Mouse (Mus musculus) myocyte (in vitro differentiated cells): ENCODE measurements around the gene Nr2c1. TPM values are rescaled to one million over a fixed set of nuclear protein-coding genes. Genes with fewer than 3 reads are reported as not detected.
A peak's percentile ranks its signal among the peaks of the same experiment; 100 is the strongest.

Source experiments
- H3K27me3 ChIP-seq: one replicate; pipeline ENCODE4 v1.6.1; 2011; ENCODE audit not compliant: control insufficient read depth, insufficient read depth, insufficient read length
- H3K36me3 ChIP-seq: one replicate; pipeline ENCODE4 v1.6.1; 2011; ENCODE audit not compliant: control insufficient read depth, insufficient read depth
- H3K4me2 ChIP-seq: one replicate; pipeline ENCODE4 v1.6.1; 2011; ENCODE audit warnings: low read depth, control low read depth
- H3K4me3 ChIP-seq: one replicate; pipeline ENCODE4 v1.5.1; 2011; ENCODE audit warnings: mild to moderate bottlenecking, control low read depth, moderate library complexity
- H3K79me2 ChIP-seq: one replicate; pipeline ENCODE4 v1.6.1; 2011; ENCODE audit not compliant: control insufficient read depth, insufficient read depth
- H3ac ChIP-seq: one replicate; pipeline ENCODE4 v1.6.1; 2011; ENCODE audit not compliant: control insufficient read depth, insufficient read length
- CEBPB ChIP-seq: IDR thresholded peaks from 2 replicates; pipeline ENCODE4 v1.6.1; 2011; ENCODE audit warnings: mild to moderate bottlenecking, moderate library complexity; ENCODE audit not compliant: poor library complexity, insufficient read depth, severe bottlenecking
- E2F4 ChIP-seq: IDR thresholded peaks from one replicate; pipeline ENCODE4 v1.6.1; 2011; ENCODE audit warnings: mild to moderate bottlenecking, control low read depth, moderate library complexity; ENCODE audit not compliant: insufficient read depth
- MAX ChIP-seq: IDR thresholded peaks from one replicate; pipeline ENCODE4 v1.6.1; 2011; ENCODE audit warnings: low read depth, mild to moderate bottlenecking, control low read depth
- MYOD1 ChIP-seq, 3 experiments: IDR thresholded peaks; one replicate each; pipeline ENCODE4 v1.6.1; 2011; ENCODE audit warnings: control low read depth in 2 of 3, low read depth in 2 of 3, mild to moderate bottlenecking in 2 of 3, moderate library complexity in 1 of 3; ENCODE audit not compliant: insufficient read length in 2 of 3, control insufficient read depth in 1 of 3
- MYOG ChIP-seq, 3 experiments: IDR thresholded peaks; one replicate each; pipeline ENCODE4 v1.6.1; 2011; ENCODE audit warnings: control low read depth in 2 of 3, low read depth in 2 of 3, mild to moderate bottlenecking in 2 of 3; ENCODE audit not compliant: insufficient read length in 2 of 3, control insufficient read depth in 1 of 3, insufficient read depth in 1 of 3
- POLR2A ChIP-seq: IDR thresholded peaks from one replicate; pipeline ENCODE4 v1.6.1; 2011; ENCODE audit warnings: low read depth, mild to moderate bottlenecking, control low read depth, moderate library complexity; ENCODE audit not compliant: insufficient read length
- POLR2AphosphoS2 ChIP-seq: IDR thresholded peaks from one replicate; pipeline ENCODE4 v1.6.1; 2011; ENCODE audit warnings: low read depth, control low read depth; ENCODE audit not compliant: insufficient read length
- REST ChIP-seq: IDR thresholded peaks from one replicate; pipeline ENCODE4 v1.6.1; 2011; ENCODE audit warnings: mild to moderate bottlenecking, control low read depth, moderate library complexity; ENCODE audit not compliant: insufficient read depth, insufficient read length
- SRF ChIP-seq: IDR thresholded peaks from one replicate; pipeline ENCODE4 v1.6.1; 2011; ENCODE audit warnings: low read depth; ENCODE audit not compliant: control insufficient read depth, insufficient read length
- TCF12 ChIP-seq: IDR thresholded peaks from one replicate; pipeline ENCODE4 v1.6.1; 2011; ENCODE audit warnings: mild to moderate bottlenecking, control low read depth; ENCODE audit not compliant: poor library complexity, insufficient read depth, severe bottlenecking
- TCF3 ChIP-seq: IDR thresholded peaks from one replicate; pipeline ENCODE4 v1.6.1; 2011; ENCODE audit warnings: low read depth, control low read depth; ENCODE audit not compliant: insufficient read length
- USF1 ChIP-seq: IDR thresholded peaks from one replicate; pipeline ENCODE4 v1.6.1; 2011; ENCODE audit warnings: low read depth, mild to moderate bottlenecking, control low read depth, moderate library complexity
- polyA plus RNA-seq: library from polyadenylated mRNA; unstranded; fragments of >200 nt; fragmentation: generic; extraction: Trizol; gene quantifications from one replicate; pipeline ENCODE4 v1.2.1, GENCODE M21; 2012; ENCODE audit warnings: missing spikeins

The Nr2c1 gene
- polyA plus RNA-seq, 1 experiment: 8.4 TPM

DNA sequence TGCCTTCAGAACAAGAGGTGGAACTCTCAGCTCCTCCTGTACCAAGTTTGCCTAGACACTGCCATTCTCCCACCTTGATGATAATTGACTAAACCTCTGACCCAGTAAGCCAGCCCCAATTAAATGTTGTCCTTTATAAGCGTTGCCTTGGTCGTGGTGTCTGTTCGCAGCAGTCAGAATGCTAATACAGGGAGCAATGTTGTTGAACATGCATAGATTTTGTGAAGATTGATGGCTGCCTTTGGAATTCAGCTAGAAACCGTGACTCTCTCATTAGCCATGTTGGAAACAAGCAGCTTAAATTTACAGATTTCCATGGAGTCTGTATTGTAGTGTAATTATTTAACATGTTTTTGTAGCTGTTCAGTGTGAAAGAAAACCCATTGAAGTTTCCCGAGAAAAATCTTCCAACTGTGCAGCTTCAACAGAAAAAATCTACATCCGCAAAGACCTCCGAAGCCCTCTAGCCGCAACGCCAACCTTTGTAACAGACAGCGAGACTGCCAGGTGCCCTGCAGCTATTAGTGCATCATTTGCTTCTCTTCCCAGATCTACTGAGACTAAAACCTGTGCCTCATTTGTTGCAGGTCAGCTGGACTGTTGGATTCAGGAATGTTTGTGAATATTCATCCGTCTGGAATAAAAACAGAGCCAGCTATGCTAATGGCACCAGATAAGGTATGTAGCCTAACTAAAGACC, 19.4 kb downstream of the Nr2c1 start:
- H3K36me3 ChIP-seq: peaks cover 49% of the 10 kb centered on the region
- no peak overlapping the region for H3K4me2 ChIP-seq
- TF ChIP-seq TCF3: no peak
- no peak for TF ChIP-seq MYOG (IDR thresholded peaks at IDR 0.05; ENCODE audit: control insufficient read depth in 1 of 3, insufficient read depth in 1 of 3, insufficient read length in 2 of 3, low read depth in 2 of 3)
- TF ChIP-seq POLR2AphosphoS2: no peak
- no peak for TF ChIP-seq MAX
- no peak for TF ChIP-seq MYOD1 (IDR thresholded peaks at IDR 0.05; ENCODE audit: control insufficient read depth in 1 of 3, insufficient read length in 2 of 3, low read depth in 2 of 3)
- no peak for TF ChIP-seq POLR2A
- TF ChIP-seq CEBPB: no peak
- no peaks in the 10 kb centered on the region for H3K27me3 ChIP-seq
- no peaks in the 10 kb centered on the region for H3K79me2 ChIP-seq
- no peak overlapping the region for H3K4me3 ChIP-seq
- H3ac ChIP-seq: no peak overlapping the region

DNA sequence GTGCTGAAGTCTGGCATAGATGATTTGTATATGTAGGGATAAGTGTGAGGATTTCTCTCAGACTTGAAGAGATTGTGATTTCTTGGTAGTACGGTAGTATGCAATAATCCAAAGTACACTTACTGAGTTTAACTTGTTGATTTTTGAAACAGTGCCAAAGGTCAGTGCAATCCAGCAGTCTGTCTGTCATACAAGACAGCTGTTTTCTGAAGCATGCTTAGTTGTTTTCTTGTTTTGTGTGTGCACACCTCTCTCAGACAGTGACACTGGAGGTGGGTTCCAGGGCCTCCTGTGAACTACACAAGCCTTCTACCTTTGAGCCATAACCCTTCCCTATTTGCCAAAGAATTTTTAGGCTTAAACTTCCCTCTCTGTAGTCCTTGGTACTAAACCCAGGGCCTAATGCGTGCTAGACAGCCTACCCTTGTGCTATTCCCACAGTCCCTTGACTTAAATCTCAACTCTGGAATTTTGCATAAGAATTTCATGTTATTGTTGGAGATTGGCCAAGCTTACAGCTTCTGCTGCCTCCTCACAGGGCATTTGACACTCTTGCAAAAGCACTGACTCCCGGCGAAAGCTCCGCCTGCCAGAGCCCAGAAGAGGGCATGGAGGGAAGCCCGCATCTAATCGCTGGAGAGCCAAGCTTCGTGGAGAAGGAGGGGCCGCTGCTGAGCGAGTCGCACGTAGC, 23.8 kb downstream of the Nr2c1 start:
- TF ChIP-seq POLR2A: no peak
- Histone ChIP-seq H3K79me2 (no peaks in the 10 kb centered on the region), H3ac (no peak overlapping the region), H3K4me2 (no peak overlapping the region), H3K4me3 (no peak overlapping the region), H3K36me3 (peaks cover 41% of the 10 kb centered on the region), H3K27me3 (no peaks in the 10 kb centered on the region)

DNA sequence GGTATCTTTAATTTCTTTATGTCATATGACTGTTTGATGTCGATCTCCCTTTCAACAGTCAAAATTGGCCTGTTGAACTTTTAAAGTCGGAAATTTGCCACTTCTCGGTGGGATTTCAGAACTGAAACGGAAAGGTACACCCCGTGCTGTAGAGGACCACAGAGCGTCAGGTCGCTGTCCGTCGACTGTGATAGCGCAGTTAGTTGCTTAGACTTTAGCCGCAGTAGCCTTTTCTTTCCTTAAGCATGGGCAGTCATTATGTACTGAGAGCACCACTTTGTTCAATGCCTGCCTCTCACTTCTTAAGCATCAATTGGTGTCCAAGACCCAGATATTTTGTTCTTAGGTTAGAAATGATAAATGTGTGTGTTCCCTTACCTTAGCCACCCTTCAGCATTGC, 24.3 kb downstream of the Nr2c1 start:
- Histone ChIP-seq H3ac (no peak overlapping the region), H3K4me2 (no peak overlapping the region)

DNA sequence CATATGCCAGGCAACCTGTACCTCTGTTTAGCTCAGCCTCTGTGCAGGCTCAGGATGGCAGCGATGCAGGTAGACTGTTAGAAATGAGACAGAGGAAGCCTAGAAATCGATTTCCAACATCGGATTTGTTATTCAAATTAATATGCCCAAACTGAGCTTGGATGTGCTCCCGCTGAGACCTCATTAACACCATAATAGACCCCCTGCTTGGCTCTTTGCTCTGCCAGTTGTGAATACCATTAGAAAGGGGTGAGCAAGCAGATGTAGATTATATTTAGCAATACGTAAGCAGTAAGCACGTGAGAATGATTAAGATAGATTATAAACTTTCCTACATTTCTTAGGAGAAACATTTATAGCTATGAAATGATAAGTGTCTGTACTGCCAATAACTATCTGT, 24.9 kb downstream of the Nr2c1 start:
- TF ChIP-seq USF1 (no peak), E2F4 (no peak), POLR2AphosphoS2 (no peak), REST (no peak), TCF12 (no peak), TCF3 (no peak)
- Histone ChIP-seq H3ac (no peak overlapping the region), H3K79me2 (no peaks in the 10 kb centered on the region)

More for the DNA sequence above, 24.3 kb downstream of the Nr2c1 start:
- Histone ChIP-seq H3K36me3 (peaks cover 42% of the 10 kb centered on the region), H3K27me3 (no peaks in the 10 kb centered on the region), H3K79me2 (no peaks in the 10 kb centered on the region), H3K4me3 (no peak overlapping the region)
- TF ChIP-seq POLR2A (no peak), TCF3 (no peak), TCF12 (no peak), REST (no peak), CEBPB (no peak), USF1 (no peak), SRF (no peak), POLR2AphosphoS2 (no peak), E2F4 (no peak), MYOD1 (IDR thresholded peaks at IDR 0.05; ENCODE audit: control insufficient read depth in 1 of 3, insufficient read length in 2 of 3, low read depth in 2 of 3) (no peak), MAX (no peak), MYOG (IDR thresholded peaks at IDR 0.05; ENCODE audit: control insufficient read depth in 1 of 3, insufficient read depth in 1 of 3, insufficient read length in 2 of 3, low read depth in 2 of 3) (no peak)

DNA sequence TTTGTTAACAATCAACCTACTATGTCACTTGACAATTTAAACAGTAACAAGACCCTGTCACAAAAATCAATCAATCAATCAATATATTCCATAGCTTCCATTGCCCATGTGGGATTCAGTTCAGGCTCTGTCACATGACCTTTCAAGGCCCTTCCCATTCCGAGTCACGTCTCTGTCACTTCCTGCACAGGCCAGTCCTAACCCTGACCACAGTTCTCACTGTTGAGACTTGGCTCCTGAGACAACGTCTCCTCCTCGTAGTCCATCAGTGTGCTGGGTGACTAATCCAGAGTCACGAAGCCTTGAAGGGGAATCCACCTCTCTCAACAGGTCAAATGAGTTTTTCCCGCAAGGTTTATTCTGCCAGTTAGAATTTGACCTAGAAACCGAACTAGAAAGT, 26.8 kb downstream of the Nr2c1 start:
- no peak overlapping the region for H3K4me2 ChIP-seq
- H3ac ChIP-seq: no peak overlapping the region
- no peak overlapping the region for H3K4me3 ChIP-seq
- TF ChIP-seq USF1 (peak; percentile 65), MAX (no peak)
- H3K27me3 ChIP-seq: no peaks in the 10 kb centered on the region
- H3K36me3 ChIP-seq: peaks cover 35% of the 10 kb centered on the region
- H3K79me2 ChIP-seq: no peaks in the 10 kb centered on the region

More for the DNA sequence above, 24.9 kb downstream of the Nr2c1 start:
- Histone ChIP-seq H3K27me3 (no peaks in the 10 kb centered on the region), H3K4me2 (no peak overlapping the region), H3K4me3 (no peak overlapping the region), H3K36me3 (peaks cover 42% of the 10 kb centered on the region)
